Mouse (Mus musculus) neural tube, embryonic 11.5 days (tissue): Measurements from ENCODE around the gene Atp6ap1l. TPM values are rescaled to one million over a fixed set of nuclear protein-coding genes. Genes with fewer than 3 reads are reported as not detected.
A peak's percentile ranks its signal among the peaks of the same experiment; 100 is the strongest.

Experiments
- ATAC-seq: fragments of 200-750 bp; cut with Nextera tagmentation; 2 replicates; pipeline ENCODE4 v1.8.0; 2017; ENCODE audit warnings: moderate number of reproducible peaks, mild to moderate bottlenecking, moderate TSS enrichment, moderate library complexity; ENCODE audit not compliant: insufficient read depth, low FRiP score, low TSS enrichment
- DNase-seq: peaks from one replicate; pipeline ENCODE4 v3.0.0-alpha.2; 2015; ENCODE audit warnings: low spot score
- H3K27ac ChIP-seq: fragments of 300-500 bp; sonication (generic); 2 replicates; pipeline ENCODE4 v1.5.1; 2014; ENCODE audit warnings: low read depth, mild to moderate bottlenecking, low read length
- H3K27me3 ChIP-seq: fragments of 300-500 bp; sonication (generic); 2 replicates; pipeline ENCODE4 v1.6.1; 2014; ENCODE audit warnings: mild to moderate bottlenecking, low read length, mixed read lengths; ENCODE audit not compliant: control insufficient read depth, insufficient read depth
- H3K36me3 ChIP-seq: fragments of 300-500 bp; sonication (generic); 2 replicates; pipeline ENCODE4 v1.6.1; 2014; ENCODE audit warnings: mild to moderate bottlenecking, low read length, moderate library complexity, mixed read lengths; ENCODE audit not compliant: control insufficient read depth, insufficient read depth
- H3K4me1 ChIP-seq: fragments of 300-500 bp; sonication (generic); 2 replicates; pipeline ENCODE4 v1.6.1; 2014; ENCODE audit warnings: low read length, mixed read lengths; ENCODE audit not compliant: control insufficient read depth, insufficient read depth
- H3K4me2 ChIP-seq: fragments of 300-500 bp; sonication (generic); 2 replicates; pipeline ENCODE4 v1.6.1; 2014; ENCODE audit warnings: low read depth, mild to moderate bottlenecking, moderate library complexity
- H3K4me3 ChIP-seq: fragments of 300-500 bp; sonication (generic); 2 replicates; pipeline ENCODE4 v1.5.1; 2014; ENCODE audit warnings: low read depth, low read length
- H3K9ac ChIP-seq: fragments of 300-500 bp; sonication (generic); 2 replicates; pipeline ENCODE4 v1.6.1; 2014; ENCODE audit warnings: mild to moderate bottlenecking, low read length
- H3K9me3 ChIP-seq: fragments of 300-500 bp; sonication (generic); 2 replicates; pipeline ENCODE4 v1.6.1; 2016; ENCODE audit warnings: low read length; ENCODE audit not compliant: control insufficient read depth
- WGBS: fragments of 180-500 bp; shearing (Covaris S2); extraction: QIAGEN DNeasy Blood & Tissue Kit; methylation state at CpG from one replicate; pipeline ENCODE4 v1.1.7; 2014; 5-methylcytosine and 5-hydroxymethylcytosine counted together
- polyA plus RNA-seq: library from polyadenylated mRNA; unstranded; fragments of >200 nt; fragmentation: Nextera tagmentation; extraction: Ambion mirVana; gene quantifications from 2 replicates; pipeline ENCODE4 v1.2.1, GENCODE M21; 2014

The Atp6ap1l gene
- polyA plus RNA-seq, 1 experiment from 2014 or later: 0.60 TPM

- H3K27ac ChIP-seq: no peak overlapping the region
- WGBS: 90% methylated on average over 12 of the region's 12 CpGs
- no peak for DNase-seq
- ATAC-seq: no peak
- H3K4me2 ChIP-seq: no peak overlapping the region
- no peaks in the 10 kb centered on the region for H3K27me3 ChIP-seq
- H3K4me1 ChIP-seq: no peaks in the 10 kb centered on the region
- no peak overlapping the region for H3K4me3 ChIP-seq
- H3K9me3 ChIP-seq: no peaks in the 10 kb centered on the region
- H3K9ac ChIP-seq: no peak overlapping the region
- no peaks in the 10 kb centered on the region for H3K36me3 ChIP-seq
Measured at GRCm38 (mm10) chr13:90896821-90897220, 8.3 kb downstream of the Atp6ap1l start.

DNA sequence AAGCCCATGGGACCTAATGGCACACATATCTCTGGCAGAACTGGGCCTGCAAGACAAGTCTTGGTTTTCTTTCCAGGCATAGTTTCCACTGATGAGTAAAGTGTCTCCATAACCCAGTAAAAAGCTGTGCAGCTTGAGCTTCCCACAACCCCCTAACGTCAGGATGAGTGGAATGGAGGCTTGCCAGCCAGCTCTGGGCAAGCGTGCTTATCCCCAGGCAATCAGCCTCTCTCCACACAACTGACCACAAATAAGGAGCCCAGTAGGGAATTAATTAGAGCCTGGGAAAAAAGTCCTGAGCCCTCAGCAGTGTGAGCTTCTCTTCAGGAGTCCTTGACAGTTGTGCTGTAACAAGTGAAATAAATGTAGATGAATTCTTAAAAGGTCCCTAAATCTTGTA, 9.1 kb downstream of the Atp6ap1l start:
- DNase-seq (no peak), ATAC-seq (no peak)
- Histone ChIP-seq H3K27ac (no peak overlapping the region), H3K9ac (no peak overlapping the region), H3K36me3 (no peaks in the 10 kb centered on the region), H3K27me3 (no peaks in the 10 kb centered on the region), H3K4me3 (no peak overlapping the region), H3K4me2 (no peak overlapping the region), H3K9me3 (no peaks in the 10 kb centered on the region), H3K4me1 (no peaks in the 10 kb centered on the region)
- WGBS: 61% methylated on average over 2 of the region's 2 CpGs

- Histone ChIP-seq H3K4me3 (no peak overlapping the region), H3K4me1 (no peaks in the 10 kb centered on the region), H3K4me2 (no peak overlapping the region), H3K27me3 (no peaks in the 10 kb centered on the region), H3K9ac (no peak overlapping the region), H3K36me3 (no peaks in the 10 kb centered on the region), H3K27ac (no peak overlapping the region), H3K9me3 (no peaks in the 10 kb centered on the region)
- DNase-seq (no peak), ATAC-seq (no peak)
- WGBS: 90% methylated on average over 4 of the region's 4 CpGs
Measured at GRCm38 (mm10) chr13:90894819-90895218, 10.3 kb downstream of the Atp6ap1l start.

GRCm38 (mm10) chr13:90890111-90890510, 15.0 kb downstream of the Atp6ap1l start:
- no peak for ATAC-seq

GRCm38 (mm10) chr13:90886568-90886983, 18.6 kb downstream of the Atp6ap1l start:
- Histone ChIP-seq H3K9ac (no peak overlapping the region), H3K27ac (no peak overlapping the region), H3K27me3 (no peaks in the 10 kb centered on the region), H3K9me3 (no peaks in the 10 kb centered on the region), H3K4me3 (peak overlapping the region; percentile 14), H3K4me2 (peak overlapping the region; percentile 40), H3K36me3 (no peaks in the 10 kb centered on the region), H3K4me1 (no peaks in the 10 kb centered on the region)
- peak; percentile 60; the same call in 1 of the 2 replicates for ATAC-seq
- WGBS: 3% methylated on average over 18 of the region's 18 CpGs
- peak; percentile 83 for DNase-seq

More at GRCm38 (mm10) chr13:90890111-90890510, 15.0 kb downstream of the Atp6ap1l start:
- no peaks in the 10 kb centered on the region for H3K4me1 ChIP-seq
- H3K4me2 ChIP-seq: no peak overlapping the region
- no peaks in the 10 kb centered on the region for H3K36me3 ChIP-seq
- no peak overlapping the region for H3K4me3 ChIP-seq
- no peaks in the 10 kb centered on the region for H3K27me3 ChIP-seq
- DNase-seq: no peak
- no peaks in the 10 kb centered on the region for H3K9me3 ChIP-seq
- no peak overlapping the region for H3K27ac ChIP-seq
- 90% methylated on average over 5 of the region's 5 CpGs for WGBS
- no peak overlapping the region for H3K9ac ChIP-seq

GRCm38 (mm10) chr13:90885856-90886532, 19.2 kb downstream of the Atp6ap1l start:
- Histone ChIP-seq H3K4me2 (peak overlapping the region; percentile 40), H3K9ac (no peak overlapping the region), H3K4me3 (peak overlapping the region; percentile 14), H3K9me3 (no peaks in the 10 kb centered on the region), H3K4me1 (no peaks in the 10 kb centered on the region), H3K27me3 (no peaks in the 10 kb centered on the region), H3K36me3 (no peaks in the 10 kb centered on the region), H3K27ac (no peak overlapping the region)
- WGBS: 59% methylated on average over 13 of the region's 13 CpGs
- DNase-seq: no peak
- ATAC-seq: no peak

GRCm38 (mm10) chr13:90881727-90882429, 23.3 kb downstream of the Atp6ap1l start:
- Histone ChIP-seq H3K27me3 (no peaks in the 10 kb centered on the region), H3K9me3 (no peaks in the 10 kb centered on the region), H3K9ac (no peak overlapping the region), H3K4me2 (no peak overlapping the region), H3K27ac (no peak overlapping the region), H3K4me3 (no peak overlapping the region), H3K4me1 (no peaks in the 10 kb centered on the region), H3K36me3 (no peaks in the 10 kb centered on the region)
- no peak for ATAC-seq
- WGBS: 75% methylated on average over 1 of the region's 1 CpGs
- no peak for DNase-seq

DNA sequence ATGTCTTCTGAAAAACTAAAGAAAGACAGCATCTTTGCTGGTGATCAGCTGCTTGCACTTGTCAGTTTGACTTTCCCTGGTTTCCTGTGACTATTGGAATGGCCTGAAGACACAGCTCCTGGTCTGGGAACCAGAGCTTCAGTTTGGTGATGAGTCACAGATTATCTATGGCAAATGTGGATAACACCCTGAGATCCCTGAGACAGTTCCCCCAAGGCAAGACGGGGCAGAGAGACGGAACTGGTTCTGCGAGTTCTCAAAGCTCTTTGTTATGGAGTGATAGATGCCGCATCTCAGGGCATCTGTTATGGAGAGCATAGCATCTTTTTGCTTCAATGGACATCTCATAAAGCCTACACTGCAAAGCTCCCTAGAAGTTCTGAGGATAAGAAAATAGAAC, 33.6 kb downstream of the Atp6ap1l start:
- Histone ChIP-seq H3K9ac (no peak overlapping the region), H3K9me3 (no peaks in the 10 kb centered on the region), H3K4me3 (no peak overlapping the region), H3K4me2 (no peak overlapping the region), H3K4me1 (no peaks in the 10 kb centered on the region), H3K36me3 (no peaks in the 10 kb centered on the region), H3K27me3 (no peaks in the 10 kb centered on the region), H3K27ac (no peak overlapping the region)
- ATAC-seq (no peak), DNase-seq (no peak)
- 53% methylated on average over 4 of the region's 4 CpGs for WGBS

GRCm38 (mm10) chr13:90869157-90869556, 36.0 kb downstream of the Atp6ap1l start:
- 32% methylated on average over 4 of the region's 4 CpGs for WGBS
- H3K9ac ChIP-seq: no peak overlapping the region
- DNase-seq: no peak
- H3K4me2 ChIP-seq: no peak overlapping the region
- no peaks in the 10 kb centered on the region for H3K9me3 ChIP-seq
- no peak for ATAC-seq
- no peaks in the 10 kb centered on the region for H3K36me3 ChIP-seq
- no peak overlapping the region for H3K4me3 ChIP-seq
- no peaks in the 10 kb centered on the region for H3K27me3 ChIP-seq
- no peak overlapping the region for H3K27ac ChIP-seq
- no peaks in the 10 kb centered on the region for H3K4me1 ChIP-seq
